Mouse (Mus musculus): ENCODE measurements at regions not wholly inside any gene's neighbourhood (a gene's known extent, or its start where the extent isn't known, plus 50 kb on each side); places are given as distances from the start of the nearest gene placed in this dataset.

- in situ Hi-C loops (cut with MboI, MseI) = no loop called here
These were observed 95.9 kb upstream of the Serp2 start for GRCm38 (mm10) chr14:76652356-76653126.

- in situ Hi-C loops (cut with MboI, MseI) = no loop called here
These were observed 94.4 kb upstream of the Serp2 start for GRCm38 (mm10) chr14:76651096-76651495.

GRCm38 (mm10) chr14:76649927-76650326 lies 93.2 kb upstream of the Serp2 start:
- in situ Hi-C loops (cut with MboI, MseI) = no loop called here

- in situ Hi-C loops (cut with MboI, MseI) = no loop called here
These were observed 88.0 kb upstream of the Serp2 start for GRCm38 (mm10) chr14:76644716-76645115.

- in situ Hi-C loops (cut with MboI, MseI) = no loop called here
These were observed 85.3 kb upstream of the Serp2 start for GRCm38 (mm10) chr14:76641752-76642529.

- in situ Hi-C loops (cut with MboI, MseI) = no loop called here
These were observed 76.5 kb upstream of the Serp2 start for GRCm38 (mm10) chr14:76633170-76633569.

GRCm38 (mm10) chr14:76632763-76633162 lies 76.1 kb upstream of the Serp2 start:
- in situ Hi-C loops (cut with MboI, MseI) = no loop called here

GRCm38 (mm10) chr14:76631740-76632139 lies 75.1 kb upstream of the Serp2 start:
- in situ Hi-C loops (cut with MboI, MseI) = no loop called here

- in situ Hi-C loops (cut with MboI, MseI) = no loop called here
These were observed 74.5 kb upstream of the Serp2 start for GRCm38 (mm10) chr14:76631181-76631580.

- in situ Hi-C loops (cut with MboI, MseI) = no loop called here
These were observed 73.3 kb upstream of the Serp2 start for GRCm38 (mm10) chr14:76629913-76630478.

GRCm38 (mm10) chr14:76628182-76628892 lies 71.6 kb upstream of the Serp2 start:
- in situ Hi-C loops (cut with MboI, MseI) = no loop called here

GRCm38 (mm10) chr14:76625589-76626368 lies 69.1 kb upstream of the Serp2 start:
- in situ Hi-C loops (cut with MboI, MseI) = no loop called here

GRCm38 (mm10) chr14:76624626-76625378 lies 68.1 kb upstream of the Serp2 start:
- in situ Hi-C loops (cut with MboI, MseI) = no loop called here

- in situ Hi-C loops (cut with MboI, MseI) = no loop called here
These were observed 66.8 kb upstream of the Serp2 start for GRCm38 (mm10) chr14:76623371-76623988.

GRCm38 (mm10) chr14:76622634-76623291 lies 66.1 kb upstream of the Serp2 start:
- in situ Hi-C loops (cut with MboI, MseI) = no loop called here

GRCm38 (mm10) chr14:76619038-76619409 lies 62.3 kb upstream of the Serp2 start:
- in situ Hi-C loops (cut with MboI, MseI) = no loop called here

- in situ Hi-C loops (cut with MboI, MseI) = no loop called here
These were observed 61.8 kb upstream of the Serp2 start for GRCm38 (mm10) chr14:76618331-76619037.

GRCm38 (mm10) chr14:76617889-76618288 lies 61.2 kb upstream of the Serp2 start:
- in situ Hi-C loops (cut with MboI, MseI) = no loop called here

GRCm38 (mm10) chr14:76617447-76617846 lies 60.8 kb upstream of the Serp2 start:
- in situ Hi-C loops (cut with MboI, MseI) = no loop called here
